Mouse (Mus musculus): ENCODE data around the gene Gpld1. TPM values are rescaled to one million over a fixed set of nuclear protein-coding genes. Genes with fewer than 3 reads are reported as not detected.

Gene Gpld1
- total RNA-seq, 2 experiments from 2014 or later: 0.53 to 0.94 TPM

- intact Hi-C loops (cut with DNase I): no loop called here
- no peak for DNase-seq
- no peak for TF ChIP-seq CTCF (IDR thresholded peaks at IDR 0.05)
These were observed 12.4 kb upstream of the Gpld1 start for GRCm38 (mm10) chr13:24930591-24930990.

GRCm38 (mm10) chr13:24933199-24933598, 9.8 kb upstream of the Gpld1 start:
- intact Hi-C loops (cut with DNase I): no loop called here
- DNase-seq: no peak
- H3K4me3 ChIP-seq: no peak overlapping the region
- TF ChIP-seq CTCF (IDR thresholded peaks at IDR 0.05): no peak
- no peak overlapping the region for H3K27ac ChIP-seq

More at GRCm38 (mm10) chr13:24930591-24930990, 12.4 kb upstream of the Gpld1 start:
- Histone ChIP-seq H3K27ac (no peak overlapping the region), H3K4me3 (no peak overlapping the region)

GRCm38 (mm10) chr13:24936772-24937107, 6.2 kb upstream of the Gpld1 start:
- no peak for TF ChIP-seq CTCF (IDR thresholded peaks at IDR 0.05)
- DNase-seq: no peak
- Histone ChIP-seq H3K4me3 (peak overlapping the region; percentile 97), H3K27ac (peak overlapping the region; percentile 88; the same call in 1 of the 2 replicates)
- intact Hi-C loops (cut with DNase I): no loop called here

- peak; percentile 66 for TF ChIP-seq CTCF (IDR thresholded peaks at IDR 0.05)
- intact Hi-C loops (cut with DNase I): no loop called here
- Histone ChIP-seq H3K4me3 (peak within 1 kb of the TSS; percentile 97), H3K27ac (peak within 1 kb of the TSS; percentile 88)
- DNase-seq: peak; percentile 84
These were observed 5.7 kb upstream of the Gpld1 start, which contains the start of gene Aldh5a1 for GRCm38 (mm10) chr13:24937108-24937838. Gene Aldh5a1 (minus strand): TSS chr13:24937661.

GRCm38 (mm10) chr13:24937839-24938166, 5.1 kb upstream of the Gpld1 start:
- intact Hi-C loops (cut with DNase I): loop anchor here (2.0 kb wide), 1 partner anchor 51 kb away; no protein-coding TSS in a partner anchor
- H3K4me3 ChIP-seq: peak overlapping the region; percentile 97
- no peak for TF ChIP-seq CTCF (IDR thresholded peaks at IDR 0.05)
- peak overlapping the region; percentile 88 for H3K27ac ChIP-seq
- DNase-seq: no peak

- DNase-seq: peak; percentile 75
- Histone ChIP-seq H3K4me3 (peak overlapping the region; percentile 97), H3K27ac (0 out of 2 replicates have a peak overlapping the region, but pooled peaks have one; percentile 88)
- peak; percentile 94 for TF ChIP-seq CTCF (IDR thresholded peaks at IDR 0.05)
- intact Hi-C loops (cut with DNase I): loop anchor here (2.0 kb wide), 1 partner anchor 50 kb away; no protein-coding TSS in a partner anchor
These were observed 4.3 kb upstream of the Gpld1 start for GRCm38 (mm10) chr13:24938683-24939082.

GRCm38 (mm10) chr13:24939472-24939871, 3.5 kb upstream of the Gpld1 start:
- intact Hi-C loops (cut with DNase I): loop anchor here (2.0 kb wide), 1 partner anchor 49 kb away; no protein-coding TSS in a partner anchor
- no peak for TF ChIP-seq CTCF (IDR thresholded peaks at IDR 0.05)
- no peak overlapping the region for H3K4me3 ChIP-seq
- H3K27ac ChIP-seq: no peak overlapping the region
- no peak for DNase-seq

GRCm38 (mm10) chr13:24943303-24943702, 351 bp downstream of the Gpld1 start:
- Histone ChIP-seq H3K4me3 (no peak overlapping the region), H3K27ac (no peak overlapping the region)
- DNase-seq: no peak
- no peak for TF ChIP-seq CTCF (IDR thresholded peaks at IDR 0.05)
- intact Hi-C loops (cut with DNase I): no loop called here

GRCm38 (mm10) chr13:24945567-24945966, 2.6 kb downstream of the Gpld1 start:
- intact Hi-C loops (cut with DNase I): no loop called here
- no peak for TF ChIP-seq CTCF (IDR thresholded peaks at IDR 0.05)
- no peak for DNase-seq
- Histone ChIP-seq H3K4me3 (no peak overlapping the region), H3K27ac (no peak overlapping the region)

- intact Hi-C loops (cut with DNase I): no loop called here
- no peak for TF ChIP-seq CTCF (IDR thresholded peaks at IDR 0.05)
- H3K27ac ChIP-seq: no peak overlapping the region
- DNase-seq: no peak
- no peak overlapping the region for H3K4me3 ChIP-seq
These were observed 4.2 kb downstream of the Gpld1 start for GRCm38 (mm10) chr13:24947158-24947557.

GRCm38 (mm10) chr13:24948870-24949269, 5.9 kb downstream of the Gpld1 start:
- TF ChIP-seq CTCF (IDR thresholded peaks at IDR 0.05): no peak
- Histone ChIP-seq H3K27ac (no peak overlapping the region), H3K4me3 (no peak overlapping the region)
- intact Hi-C loops (cut with DNase I): no loop called here
- no peak for DNase-seq

- DNase-seq: no peak
- intact Hi-C loops (cut with DNase I): no loop called here
- H3K4me3 ChIP-seq: no peak overlapping the region
- no peak overlapping the region for H3K27ac ChIP-seq
- no peak for TF ChIP-seq CTCF (IDR thresholded peaks at IDR 0.05)
These were observed 9.7 kb downstream of the Gpld1 start for GRCm38 (mm10) chr13:24952659-24953058.

- no peak for DNase-seq
- intact Hi-C loops (cut with DNase I): no loop called here
- Histone ChIP-seq H3K4me3 (no peak overlapping the region), H3K27ac (no peak overlapping the region)
- no peak for TF ChIP-seq CTCF (IDR thresholded peaks at IDR 0.05)
These were observed 12.1 kb downstream of the Gpld1 start for GRCm38 (mm10) chr13:24955091-24955490.

- intact Hi-C loops (cut with DNase I): no loop called here
- no peak overlapping the region for H3K27ac ChIP-seq
- no peak for TF ChIP-seq CTCF (IDR thresholded peaks at IDR 0.05)
- no peak overlapping the region for H3K4me3 ChIP-seq
- DNase-seq: no peak
These were observed 12.5 kb downstream of the Gpld1 start for GRCm38 (mm10) chr13:24955500-24955899.

Data from gastrocnemius, adult 2 months (tissue).